Mouse (Mus musculus) thymus, adult 2 months (tissue): ENCODE results near the gene Sobp. TPM values are rescaled to one million over a fixed set of nuclear protein-coding genes. Genes with fewer than 3 reads are reported as not detected.

ENCODE experiments used
- DNase-seq: peaks from one replicate; pipeline ENCODE4 v3.0.0; 2021
- H3K27ac ChIP-seq: fragments of 200-500 bp; 2 replicates; pipeline ENCODE4 v1.5.1; 2012; ENCODE audit warnings: low read length, control low read depth; ENCODE audit not compliant: control insufficient read depth, insufficient read depth
- H3K27me3 ChIP-seq: fragments of 200-500 bp; 2 replicates; pipeline ENCODE4 v1.6.1; 2012; ENCODE audit warnings: mild to moderate bottlenecking, low read length, moderate library complexity, mixed read lengths; ENCODE audit not compliant: control insufficient read depth, insufficient read depth
- H3K36me3 ChIP-seq: fragments of 200-500 bp; 2 replicates; pipeline ENCODE4 v1.6.1; 2012; ENCODE audit warnings: mild to moderate bottlenecking, low read length, moderate library complexity; ENCODE audit not compliant: control insufficient read depth, insufficient read depth
- H3K4me1 ChIP-seq: fragments of 200-500 bp; replicated peaks from 2 replicates; pipeline ENCODE4 v1.6.1; 2012; ENCODE audit warnings: low read length; ENCODE audit not compliant: control insufficient read depth, insufficient read depth
- H3K4me3 ChIP-seq: fragments of 200-500 bp; 2 replicates; pipeline ENCODE4 v1.5.1; 2012; ENCODE audit warnings: mild to moderate bottlenecking, low read length, control low read depth, moderate library complexity; ENCODE audit not compliant: control insufficient read depth, insufficient read depth
- CTCF ChIP-seq: fragments of 200-500 bp; IDR thresholded peaks from 2 replicates; pipeline ENCODE4 v1.5.1; 2012; ENCODE audit warnings: mild to moderate bottlenecking, control low read depth, low read length, moderate library complexity, borderline replicate concordance; ENCODE audit not compliant: control insufficient read depth, poor library complexity, insufficient read depth; ENCODE audit errors: extremely low read depth
- POLR2A ChIP-seq: fragments of 200-500 bp; IDR thresholded peaks from 2 replicates; pipeline ENCODE4 v1.6.1; 2012; ENCODE audit warnings: mild to moderate bottlenecking, low read length, control low read depth, moderate library complexity; ENCODE audit not compliant: control insufficient read depth, poor library complexity, insufficient read depth; ENCODE audit errors: extremely low read depth
- WGBS: fragments of 180-500 bp; shearing (Covaris S2); methylation state at CpG from one replicate; pipeline ENCODE4 v1.1.7; 2018; 5-methylcytosine and 5-hydroxymethylcytosine counted together
- polyA plus RNA-seq: library from polyadenylated mRNA; depleted of rRNA; stranded (reverse); fragments of >200 nt; gene quantifications from 2 replicates; pipeline ENCODE4 v1.2.3, GENCODE M21; 2012; rRNA removed

The Sobp gene
- polyA plus RNA-seq, 1 experiment: 0.40 TPM

GRCm38 (mm10) chr10:42955205-42955604 lies 219.1 kb downstream of the Sobp start:
- Histone ChIP-seq H3K4me1 (no peaks in the 10 kb centered on the region; the same call in 1 of the 2 replicates), H3K27ac (no peak overlapping the region), H3K27me3 (no peaks in the 10 kb centered on the region), H3K4me3 (no peak overlapping the region), H3K36me3 (no peaks in the 10 kb centered on the region)
- WGBS: 100% methylated on average over 3 of the region's 3 CpGs
- no peak for DNase-seq
- TF ChIP-seq CTCF (no peak), POLR2A (no peak)

GRCm38 (mm10) chr10:42953601-42954000 lies 220.7 kb downstream of the Sobp start:
- Histone ChIP-seq H3K4me3 (no peak overlapping the region), H3K4me1 (no peaks in the 10 kb centered on the region; the same call in 1 of the 2 replicates), H3K27me3 (no peaks in the 10 kb centered on the region), H3K27ac (no peak overlapping the region), H3K36me3 (no peaks in the 10 kb centered on the region)
- DNase-seq: no peak
- no peak for TF ChIP-seq POLR2A
- no peak for TF ChIP-seq CTCF
- 75% methylated on average over 5 of the region's 5 CpGs for WGBS

Other genes starting within 250 kb of the Sobp start
- gene 9030612E09Rik, start 174 bp upstream of the Sobp start, polyA plus RNA-seq: 0.20 and 0.31 TPM in 2 replicates
- gene Pdss2, start 47.0 kb upstream of the Sobp start, polyA plus RNA-seq: 10.5 and 11.5 TPM in 2 replicates